Mouse (Mus musculus) kidney, adult 18-20 months (tissue): Measurements from ENCODE around the gene Zfyve9.

Experiments used
- DNase-seq: peaks from one replicate; pipeline ENCODE4 v3.0.0; 2021

Zfyve9 gene

DNA sequence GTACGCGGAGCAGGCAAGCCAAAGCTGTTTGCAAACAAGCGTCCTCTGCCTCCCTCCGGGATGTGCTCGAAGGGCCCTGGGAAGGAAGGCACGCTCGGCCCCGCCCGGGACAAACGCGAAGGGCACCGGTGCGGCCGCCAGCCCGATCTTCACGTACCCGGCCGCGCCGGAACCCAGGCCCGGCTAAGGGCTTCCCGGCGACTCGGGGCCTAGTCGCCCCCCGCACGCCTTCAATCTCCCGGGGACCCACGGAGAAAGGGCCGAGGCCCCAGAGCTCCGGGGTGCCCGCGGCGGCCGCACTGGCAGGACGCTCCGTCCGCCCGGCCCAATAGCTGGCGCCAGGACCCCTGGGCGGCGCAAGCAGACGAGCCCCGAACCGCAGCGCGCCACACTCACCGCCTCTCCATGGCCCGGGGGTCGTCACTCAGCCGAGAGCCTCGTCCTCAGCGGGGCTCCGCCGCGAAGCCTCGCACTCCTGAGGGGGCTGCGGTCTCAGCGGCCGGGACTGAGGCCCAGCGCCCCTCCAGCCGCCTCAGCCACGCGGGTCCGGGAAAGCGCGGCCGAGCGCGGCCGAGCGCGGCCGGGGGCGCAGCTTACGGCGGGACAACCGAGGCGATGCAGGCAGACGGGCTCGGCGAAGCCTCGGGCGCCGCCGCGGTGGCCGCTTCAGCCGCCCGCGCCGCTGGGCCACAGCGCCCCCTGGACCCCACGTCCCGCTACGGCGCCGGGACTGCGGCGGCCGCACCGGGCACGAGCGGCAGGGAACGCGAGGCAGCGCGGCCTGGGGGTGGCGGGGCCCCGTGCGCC lies at the start of gene Zfyve9:
TSS of gene Zfyve9 (minus strand) at position 742 of the 807 bp plus-strand sequence.
- peak; percentile 87 for DNase-seq

DNA sequence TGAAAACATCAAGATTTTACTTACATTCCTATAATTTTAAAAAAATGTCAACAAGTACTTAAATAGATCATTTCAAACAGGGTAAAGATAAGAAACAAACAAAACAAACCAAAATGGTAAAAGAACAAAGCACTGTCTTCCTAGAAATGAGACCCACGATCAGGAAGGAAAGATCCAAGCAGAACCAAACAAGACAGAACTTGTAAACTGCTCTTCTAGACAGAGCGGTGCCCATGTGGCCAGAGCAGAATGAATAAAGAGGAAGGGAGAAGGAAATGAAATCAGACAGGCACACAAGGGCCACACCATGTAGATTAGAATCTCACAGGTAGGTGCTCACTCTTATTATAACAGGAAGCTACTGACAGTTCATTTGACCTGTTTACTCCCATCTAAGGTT lies 46.0 kb upstream of the Zfyve9 start:
- DNase-seq, result no peak

DNA sequence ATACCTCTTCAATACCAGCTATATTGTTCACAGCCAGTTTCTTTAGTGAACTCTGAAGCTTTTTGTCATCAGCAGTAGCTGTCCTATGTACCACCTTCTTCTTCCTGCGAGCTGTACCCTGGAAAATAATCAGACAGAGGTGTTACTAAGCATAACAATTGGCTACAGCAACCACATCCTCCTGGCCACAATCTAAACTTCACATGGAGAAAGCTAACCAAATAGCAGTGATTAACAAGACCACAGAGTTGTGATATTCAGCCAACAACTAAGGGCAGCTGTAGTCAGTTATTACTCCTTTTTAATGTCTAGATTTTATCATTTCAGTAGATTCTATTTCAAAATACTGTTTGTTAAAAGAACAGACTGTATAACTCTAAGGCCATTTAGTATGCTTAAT lies 45.5 kb upstream of the Zfyve9 start:
- DNase-seq, result no peak

DNA sequence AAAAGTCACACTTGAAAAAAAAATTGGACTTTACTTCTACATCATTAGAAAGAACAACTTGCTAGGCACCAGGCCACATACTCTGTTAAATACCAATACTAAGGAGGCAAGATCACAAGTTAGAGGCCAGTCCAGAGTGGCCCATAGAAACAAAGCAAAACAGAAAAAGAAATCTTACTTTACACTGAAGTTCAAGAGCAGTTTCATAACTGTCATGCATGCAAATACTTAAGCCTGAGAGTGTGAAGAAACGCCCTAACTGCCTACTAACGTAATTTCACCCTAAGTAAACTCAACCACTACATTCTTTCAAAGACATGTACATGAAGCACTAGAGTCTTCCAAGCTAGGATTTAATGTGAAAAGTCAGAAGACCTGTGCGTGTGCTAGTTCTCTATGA lies 45.1 kb upstream of the Zfyve9 start:
- no peak for DNase-seq

DNA sequence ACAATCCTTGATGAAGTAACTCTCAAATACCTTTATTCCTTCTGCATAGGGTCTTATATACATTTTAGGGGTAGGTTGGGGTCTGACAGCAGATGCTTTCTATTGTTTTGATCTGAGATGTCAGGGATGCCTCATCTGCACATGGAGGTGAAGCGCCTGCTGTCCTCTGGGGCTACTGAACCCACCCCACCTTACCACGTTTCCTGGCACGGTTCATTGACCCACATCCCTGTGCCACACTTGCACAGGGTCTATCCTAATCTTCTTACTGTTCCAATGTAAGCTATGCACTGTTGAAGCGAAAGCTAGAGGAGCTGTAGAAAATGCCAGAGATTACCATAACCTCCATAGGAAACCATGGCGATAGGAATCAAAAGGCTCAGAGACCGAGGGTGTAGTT lies 31.0 kb upstream of the Zfyve9 start:
- no peak for DNase-seq

DNA sequence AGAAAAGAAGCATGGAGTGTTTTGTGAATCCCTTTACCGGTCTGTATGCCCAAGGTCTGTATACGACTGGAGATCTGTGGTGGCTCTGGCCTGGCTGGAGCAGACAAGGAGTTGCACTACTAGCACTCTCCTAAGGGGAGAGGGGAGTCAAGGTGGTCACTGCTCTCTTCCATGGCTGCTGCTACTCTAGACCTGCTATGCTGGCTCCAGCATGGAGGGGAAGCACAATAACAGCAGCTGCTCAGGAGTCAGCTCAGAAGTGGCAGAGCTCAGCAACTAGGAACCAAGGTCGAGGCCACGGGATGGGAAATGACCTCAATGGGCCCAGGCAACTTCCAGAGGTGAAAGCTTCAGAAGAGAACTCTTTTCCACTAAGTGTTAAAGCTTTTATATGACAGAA lies 30.5 kb upstream of the Zfyve9 start:
- no peak for DNase-seq

DNA sequence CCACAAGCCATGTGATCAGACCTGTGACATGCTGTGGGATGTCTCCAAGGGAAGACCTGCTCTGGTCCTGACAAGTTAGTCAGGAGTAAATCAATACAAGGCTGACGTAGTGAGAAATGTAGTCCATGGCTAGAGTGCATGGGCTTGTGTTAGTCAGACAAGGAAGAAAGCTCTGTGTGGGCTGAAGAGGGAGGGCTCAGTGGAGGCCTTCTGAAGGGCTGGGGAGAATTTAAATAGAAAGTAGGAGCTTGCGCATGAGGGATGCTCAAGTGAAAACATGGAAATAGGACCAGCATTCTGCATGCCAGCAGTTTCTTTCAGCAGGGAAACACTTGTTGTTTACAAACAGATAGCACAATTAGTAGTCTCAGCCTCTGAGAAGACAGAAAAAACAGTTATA lies 22.9 kb upstream of the Zfyve9 start:
- no peak for DNase-seq

DNA sequence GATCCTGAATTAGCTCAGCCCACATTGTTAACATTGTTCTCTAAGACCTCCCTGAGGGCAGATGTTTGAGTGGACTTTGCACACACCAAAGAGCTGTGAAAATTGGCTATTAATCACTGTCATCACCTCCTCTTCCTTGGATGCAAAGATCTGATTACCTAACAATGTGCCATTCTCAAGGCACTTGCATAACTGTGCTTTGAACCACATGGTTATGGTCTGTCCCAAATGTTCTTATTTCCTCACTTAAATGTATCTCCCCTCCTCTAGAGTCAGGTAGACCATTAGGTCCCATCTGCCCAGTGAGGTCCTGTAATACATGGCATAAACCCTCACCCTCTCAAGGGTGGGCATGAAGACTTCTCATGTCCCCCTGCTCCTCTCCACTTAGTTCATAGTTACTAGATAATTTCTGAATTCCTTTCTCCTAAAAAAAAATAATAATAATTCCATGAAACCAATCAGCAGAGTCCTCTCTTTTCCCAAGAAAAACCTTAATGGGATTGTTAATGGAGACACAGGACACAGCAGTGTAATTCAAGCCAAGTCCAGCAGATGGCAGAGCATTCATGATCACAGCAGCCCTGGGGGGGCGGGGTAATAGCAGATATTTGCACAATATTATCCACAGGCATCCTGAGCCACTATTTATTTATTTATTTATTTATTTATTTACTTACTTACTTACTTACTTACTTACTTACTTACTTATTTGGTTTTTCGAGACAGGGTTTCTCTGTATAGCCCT lies 17.7 kb upstream of the Zfyve9 start:
- peak; percentile 79 for DNase-seq

DNA sequence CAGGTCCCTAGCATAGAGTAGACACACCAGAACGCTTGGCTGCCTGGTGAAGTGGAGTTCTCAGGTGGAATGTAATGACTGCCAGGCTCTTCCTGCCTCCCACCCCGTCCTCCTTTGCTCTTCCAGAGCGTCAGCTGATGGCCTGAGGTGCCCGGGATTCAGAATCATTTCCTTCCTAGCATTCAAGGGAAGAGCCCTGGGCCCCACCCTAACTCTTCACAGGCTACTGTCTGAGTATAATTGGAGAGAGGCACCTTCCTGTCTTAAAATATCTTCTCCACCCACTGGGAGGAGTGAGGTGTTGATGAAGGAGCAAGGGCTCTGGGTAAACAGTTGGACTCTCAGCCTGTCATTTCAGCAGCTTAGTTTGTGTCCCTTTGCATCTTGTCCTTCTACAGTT lies 16.1 kb upstream of the Zfyve9 start:
- DNase-seq, result peak; percentile 5

DNA sequence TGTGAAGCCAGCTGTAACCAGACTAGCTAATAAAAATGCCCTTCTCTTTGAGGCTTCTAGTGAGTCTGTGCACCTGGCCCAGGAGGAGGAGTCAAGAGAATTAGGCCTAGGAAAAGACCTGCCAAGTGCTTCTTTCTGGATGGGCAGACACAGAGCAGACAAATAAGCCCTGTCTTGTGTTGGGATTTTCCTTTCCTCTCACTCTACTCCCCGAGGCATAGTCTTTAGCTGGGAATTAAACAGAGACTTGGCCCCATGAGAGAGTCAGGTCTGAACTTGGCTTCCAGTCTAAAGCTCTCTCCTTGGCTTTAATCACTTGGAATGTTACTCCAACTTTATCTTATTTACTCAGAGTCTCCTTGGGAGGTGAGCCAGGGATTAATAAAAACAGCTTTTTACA lies 13.3 kb upstream of the Zfyve9 start:
- DNase-seq, result no peak

DNA sequence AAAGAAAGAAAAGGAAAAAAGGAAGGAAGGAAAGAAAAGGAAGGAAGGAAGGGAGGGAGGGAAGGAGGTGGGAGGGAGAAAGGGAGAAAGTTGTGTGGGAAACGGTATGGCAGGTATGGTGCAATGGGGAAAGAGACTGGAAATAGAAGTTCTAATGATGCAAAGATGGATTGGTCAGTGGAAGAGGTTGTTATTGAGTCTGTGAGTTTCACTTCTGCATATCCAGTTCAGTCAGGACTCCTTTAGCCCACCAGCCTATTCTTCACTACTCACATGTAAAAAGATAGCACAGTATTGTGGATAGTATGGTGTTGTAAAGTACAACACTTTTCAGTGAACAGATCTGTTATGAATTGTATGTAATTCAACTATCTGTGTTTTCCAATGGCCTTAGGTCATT lies 9.9 kb upstream of the Zfyve9 start:
- no peak for DNase-seq

DNA sequence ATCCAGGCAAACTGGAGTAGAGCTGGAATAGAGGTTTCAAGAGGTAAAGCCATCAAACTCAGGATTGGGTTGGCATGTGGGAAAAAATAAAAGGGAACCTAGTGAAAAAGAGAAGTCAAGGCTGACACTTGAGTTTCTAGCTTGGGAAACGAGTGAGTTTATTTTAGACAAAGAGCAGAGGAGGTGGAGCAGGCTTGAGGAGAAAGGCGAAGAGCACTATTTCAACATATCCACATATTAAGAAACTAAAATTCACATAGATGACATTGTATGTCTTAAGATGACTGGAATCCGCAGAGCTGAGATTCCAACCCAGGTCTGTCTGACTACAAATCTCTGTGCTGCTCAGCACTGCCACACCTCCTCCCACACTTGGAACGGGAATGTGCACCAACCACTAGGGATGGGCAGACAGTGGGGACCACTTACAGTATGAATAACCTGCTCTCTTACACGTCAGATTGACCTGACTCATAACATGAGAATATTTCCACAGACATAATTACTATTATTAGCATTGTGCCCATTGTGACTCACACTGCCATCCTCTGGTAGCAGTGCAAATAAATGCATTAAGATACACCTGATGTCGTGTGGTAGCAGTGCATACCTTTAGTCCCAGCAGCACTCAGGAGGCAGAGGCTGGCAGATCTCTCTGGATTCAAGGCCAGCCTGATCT lies 8.8 kb upstream of the Zfyve9 start:
- no peak for DNase-seq

DNA sequence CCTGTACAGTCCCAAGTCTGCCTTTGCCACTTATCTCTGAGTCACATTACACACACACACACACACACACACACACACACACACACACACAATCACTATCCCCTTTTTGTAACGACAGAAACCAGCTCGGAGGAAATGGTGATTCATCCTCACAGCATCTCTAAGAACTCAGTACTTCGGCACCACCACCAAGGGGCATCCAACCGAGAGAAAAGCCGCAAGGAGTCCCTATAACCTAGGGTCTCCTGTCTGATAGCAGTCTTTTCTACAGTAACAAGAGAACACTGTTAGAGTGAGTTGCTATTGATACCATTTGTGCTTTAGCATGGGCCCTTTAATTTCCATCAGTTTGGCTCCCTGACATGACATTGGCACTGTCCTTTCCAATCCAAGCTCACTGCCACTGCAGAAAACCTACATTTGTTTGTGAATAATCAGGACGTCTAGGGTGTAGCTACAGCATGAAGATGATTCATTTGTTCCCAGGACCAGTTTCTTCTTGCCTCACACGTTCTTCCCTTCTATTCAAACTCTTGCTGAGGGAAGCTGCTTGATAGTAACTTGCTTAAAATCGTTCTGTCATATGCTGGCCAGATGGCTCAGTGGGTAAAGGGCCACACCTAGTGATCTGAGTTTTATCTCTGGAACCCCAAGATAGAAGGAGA lies 2.0 kb upstream of the Zfyve9 start:
- no peak for DNase-seq

DNA sequence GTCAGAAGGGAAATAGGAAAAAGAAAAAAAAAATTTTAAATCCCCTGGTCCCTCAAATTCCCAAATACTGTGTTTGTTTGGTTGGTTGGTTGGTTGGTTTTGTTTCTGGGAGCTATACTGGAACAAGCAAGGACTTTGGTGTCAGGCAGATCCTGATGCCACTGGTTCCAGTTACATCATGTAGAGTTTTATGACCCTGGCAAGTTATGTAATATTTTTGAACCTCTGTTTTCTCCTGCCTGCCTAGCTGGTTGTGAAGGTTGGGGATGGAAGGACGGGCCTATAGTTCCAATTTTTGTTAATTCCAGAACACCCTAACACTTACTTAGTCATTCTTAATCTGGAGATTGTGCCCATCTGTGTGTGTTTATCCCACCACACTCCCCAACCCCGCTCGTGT lies 998 bp upstream of the Zfyve9 start:
- DNase-seq, result no peak

DNA sequence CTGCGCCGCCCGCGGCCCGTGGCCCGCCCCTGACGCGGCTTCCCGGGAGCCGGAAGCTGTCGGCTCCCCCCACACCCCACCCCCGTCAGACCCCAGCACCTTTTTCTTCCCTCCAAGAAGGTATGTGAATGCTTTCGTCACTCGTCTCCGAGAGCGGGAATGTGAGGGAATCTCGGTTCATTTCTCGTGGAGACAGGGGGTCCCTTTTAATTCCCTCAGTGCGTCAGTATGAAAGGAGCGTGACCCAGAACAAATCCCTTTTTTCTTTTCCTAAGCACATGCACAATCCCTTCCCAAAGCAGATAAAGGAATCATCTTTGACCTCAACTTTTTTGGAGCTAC lies 237 bp upstream of the Zfyve9 start:
- DNase-seq, result no peak

DNA sequence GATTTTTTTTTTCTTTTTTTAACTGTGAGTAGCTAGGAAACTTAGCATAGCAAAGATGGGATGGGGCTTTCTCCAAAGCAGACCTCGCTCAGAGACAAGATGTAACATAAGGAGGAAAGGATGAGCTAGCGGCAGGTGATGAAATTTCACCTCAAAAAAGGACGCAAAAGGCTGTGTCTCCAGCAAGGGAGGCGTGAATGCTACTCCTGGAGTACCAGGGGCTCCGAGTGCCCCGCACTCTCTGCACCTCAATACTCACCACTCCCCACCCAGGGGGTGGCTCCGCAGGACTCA lies 888 bp downstream of the Zfyve9 start:
- no peak for DNase-seq

DNA sequence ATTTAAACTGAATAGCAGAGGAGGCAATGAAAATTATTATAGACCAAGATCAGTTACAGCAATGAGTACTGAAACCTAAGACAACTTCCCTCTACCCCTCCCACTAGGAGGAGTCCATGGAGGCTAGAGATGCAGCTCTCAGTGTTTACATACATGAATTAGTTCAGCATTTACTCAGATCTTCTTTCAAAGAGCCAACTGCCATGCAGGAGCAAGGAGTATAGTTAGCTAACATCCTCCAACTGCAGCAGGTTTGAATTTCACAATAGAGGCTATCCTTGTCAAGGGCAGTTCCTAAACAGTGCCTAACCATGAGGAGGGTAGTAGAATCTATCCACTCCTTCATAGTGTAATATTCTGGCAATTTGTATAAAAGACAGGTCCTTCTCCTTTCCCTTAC lies 12.1 kb downstream of the Zfyve9 start:
- no peak for DNase-seq

DNA sequence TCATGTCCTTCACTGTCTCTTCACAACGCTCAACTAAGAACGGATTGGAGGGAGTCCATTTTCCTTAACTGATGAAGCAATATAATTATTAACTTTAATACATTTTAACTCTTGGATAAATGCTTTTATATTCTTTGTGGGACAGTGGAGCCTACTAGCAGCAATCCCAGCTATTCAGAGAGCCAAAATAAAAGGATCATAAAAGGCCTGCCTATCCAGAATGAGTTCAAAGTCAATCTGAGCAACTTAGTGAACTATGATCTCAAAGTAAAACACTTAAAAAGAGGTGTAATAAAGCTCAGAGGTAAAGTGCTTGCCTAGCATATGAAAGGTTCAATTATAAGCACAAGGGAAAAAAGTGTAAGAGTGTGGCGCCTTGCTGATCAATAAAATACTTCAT lies 21.0 kb downstream of the Zfyve9 start:
- no peak for DNase-seq

DNA sequence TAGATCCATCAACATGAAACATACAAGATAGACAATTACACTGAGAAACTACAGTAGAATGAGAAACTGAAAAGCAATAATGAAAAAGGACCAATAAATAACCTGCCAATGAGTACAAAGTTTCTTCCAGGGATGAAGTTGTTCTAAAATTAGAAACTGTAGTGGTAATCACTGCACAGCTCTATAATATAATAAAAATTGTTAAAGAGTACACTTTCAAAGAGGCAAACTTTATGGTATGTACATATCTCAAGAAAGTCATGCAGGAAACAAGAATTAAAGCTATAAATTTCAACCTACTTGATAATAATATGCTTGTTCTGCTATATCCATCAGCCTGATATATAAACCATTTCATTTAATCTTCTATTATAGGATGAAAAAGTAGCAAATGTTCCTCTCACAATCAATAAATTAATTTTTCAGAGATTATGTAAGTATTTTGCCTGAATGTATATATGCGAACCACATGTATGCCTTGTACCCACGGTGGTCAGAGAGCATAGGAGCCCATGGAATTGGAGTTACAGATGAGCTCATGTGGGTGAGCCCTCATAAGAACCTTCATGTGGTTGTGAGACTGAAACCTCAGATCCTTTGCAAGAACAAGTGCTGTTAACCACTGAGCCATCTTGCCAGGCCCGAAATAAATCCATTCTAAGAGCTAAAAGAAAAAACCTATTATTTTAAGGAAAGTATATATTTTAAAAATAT lies 34.3 kb downstream of the Zfyve9 start:
- no peak for DNase-seq

DNA sequence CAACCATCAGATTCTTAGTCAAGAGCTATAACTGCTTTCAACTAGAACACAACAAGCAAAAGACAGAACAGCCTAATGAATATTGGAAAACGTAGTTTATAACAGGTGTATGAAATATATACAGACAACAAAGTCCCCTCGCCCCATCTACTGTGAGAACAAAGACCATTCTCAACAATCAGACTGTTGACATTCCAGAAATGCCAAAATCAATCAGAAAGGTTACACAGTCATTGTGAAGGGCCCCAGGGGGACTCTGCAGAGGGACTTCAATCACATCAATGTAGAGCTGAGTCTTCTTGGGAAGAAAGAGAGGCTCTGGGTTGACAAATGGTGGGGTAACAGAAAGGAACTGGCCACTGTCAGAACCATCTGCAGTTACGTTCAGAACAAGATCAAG lies 49.0 kb downstream of the Zfyve9 start:
- DNase-seq, result no peak

DNA sequence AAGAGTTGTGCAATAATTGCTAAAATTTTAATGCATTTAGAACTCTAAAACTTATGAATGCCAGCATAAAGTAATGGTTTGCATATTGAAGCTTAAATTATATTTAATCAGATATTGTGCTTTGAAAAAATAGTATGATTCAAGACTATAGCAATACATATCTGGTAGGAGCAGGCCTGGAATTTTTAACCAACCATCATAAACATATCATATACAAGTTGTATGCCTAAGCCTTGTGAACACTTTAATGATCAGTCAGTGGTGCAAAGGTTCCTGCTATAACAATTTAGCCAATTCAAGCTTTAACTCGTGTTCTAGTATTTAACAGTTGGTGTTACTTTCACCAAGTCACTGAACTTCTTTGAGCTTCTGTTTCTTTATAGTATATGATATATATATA lies 50.1 kb downstream of the Zfyve9 start:
- no peak for DNase-seq

DNA sequence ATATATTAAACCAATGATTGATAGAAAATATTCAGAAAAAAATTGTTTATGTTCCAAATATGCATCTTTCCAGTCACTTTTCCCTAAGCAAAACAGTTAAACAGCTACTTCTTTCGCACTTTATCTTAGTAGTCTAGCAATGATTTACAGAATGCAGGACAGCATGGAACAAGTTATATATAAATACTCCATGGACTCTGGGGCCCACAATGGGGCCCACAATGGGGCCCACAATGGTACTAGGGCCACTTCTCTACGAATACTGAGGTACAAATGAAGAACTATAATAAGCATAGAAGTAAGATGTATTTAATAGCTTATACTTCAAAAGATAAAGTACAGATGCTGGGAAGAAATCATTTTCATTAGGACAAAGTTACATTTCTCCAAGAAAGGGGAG lies 56.5 kb downstream of the Zfyve9 start:
- no peak for DNase-seq

DNA sequence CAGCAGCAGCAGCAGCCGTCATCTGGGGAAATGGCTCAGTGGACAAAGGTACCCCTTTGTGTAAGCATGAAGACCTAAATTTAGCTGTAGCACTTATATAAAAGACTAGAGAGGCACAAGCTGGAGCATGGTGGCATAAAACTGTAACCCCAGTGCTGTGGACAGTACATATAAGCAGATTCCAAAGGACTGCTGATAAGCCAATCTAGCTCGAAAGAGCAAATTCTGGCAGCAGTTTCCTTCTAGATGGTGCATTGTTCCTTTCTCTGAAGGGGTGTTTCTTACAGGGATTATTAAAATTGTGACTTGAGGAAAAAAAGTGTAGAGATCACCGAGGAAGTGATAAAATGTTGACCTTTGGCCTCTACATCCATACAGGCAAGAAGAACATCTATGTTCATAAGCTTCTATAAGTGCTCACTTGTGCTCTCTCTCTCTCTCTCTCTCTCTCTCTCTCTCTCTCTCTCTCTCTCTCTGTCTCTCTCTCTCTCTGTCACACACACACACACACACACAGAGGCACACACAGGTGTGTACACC lies 59.3 kb downstream of the Zfyve9 start:
- DNase-seq, result no peak
